Mouse (Mus musculus) large intestine, adult 2 months (tissue): Measurements from ENCODE around the gene Clcf1. TPM values are rescaled to one million over a fixed set of nuclear protein-coding genes. Genes with fewer than 3 reads are reported as not detected.

Experiments used
- DNase-seq: peaks from one replicate; pipeline ENCODE4 v3.0.0-alpha.2; 2012; ENCODE audit warnings: low read depth, low spot score
- WGBS: fragments of 180-500 bp; shearing (Covaris S2); methylation state at CpG from one replicate; pipeline ENCODE4 v1.1.7; 2018; 5-methylcytosine and 5-hydroxymethylcytosine counted together
- polyA plus RNA-seq: library from polyadenylated mRNA; depleted of rRNA; stranded (reverse); fragments of >200 nt; gene quantifications from 2 replicates; pipeline ENCODE4 v1.2.3, GENCODE M21; 2012

Gene Clcf1
- polyA plus RNA-seq, 1 experiment: 8.4 TPM

- no peak for DNase-seq
- WGBS: under 1% methylated on average over 48 of the region's 81 CpGs
These were observed 873 bp downstream of the Clcf1 start for GRCm38 (mm10) chr19:4214771-4215450.

GRCm38 (mm10) chr19:4215451-4215840 is 1.4 kb downstream of the Clcf1 start:
- 7% methylated on average over 14 of the region's 21 CpGs for WGBS

GRCm38 (mm10) chr19:4216041-4216685 is 2.1 kb downstream of the Clcf1 start:
- no peak for DNase-seq
- WGBS: 34% methylated on average over 14 of the region's 14 CpGs

More at GRCm38 (mm10) chr19:4215451-4215840, 1.4 kb downstream of the Clcf1 start:
- DNase-seq: no peak

GRCm38 (mm10) chr19:4217140-4217539 is 3.1 kb downstream of the Clcf1 start:
- WGBS: 53% methylated on average over 5 of the region's 5 CpGs
- no peak for DNase-seq

- no peak for DNase-seq
- 64% methylated on average over 3 of the region's 3 CpGs for WGBS
These were observed 3.8 kb downstream of the Clcf1 start for GRCm38 (mm10) chr19:4217855-4218254.

GRCm38 (mm10) chr19:4218293-4218692 is 4.3 kb downstream of the Clcf1 start:
- no peak for DNase-seq
- WGBS: 94% methylated on average over 11 of the region's 11 CpGs

- 76% methylated on average over 1 of the region's 1 CpGs for WGBS
- no peak for DNase-seq
These were observed 4.7 kb downstream of the Clcf1 start for GRCm38 (mm10) chr19:4218784-4219183.

GRCm38 (mm10) chr19:4219943-4220342 is 5.9 kb downstream of the Clcf1 start:
- no peak for DNase-seq
- 86% methylated on average over 6 of the region's 6 CpGs for WGBS

- WGBS: 34% methylated on average over 4 of the region's 4 CpGs
- no peak for DNase-seq
These were observed 6.4 kb downstream of the Clcf1 start for GRCm38 (mm10) chr19:4220416-4220815.

- WGBS: 29% methylated on average over 14 of the region's 14 CpGs
- no peak for DNase-seq
These were observed 7.1 kb downstream of the Clcf1 start for GRCm38 (mm10) chr19:4220957-4221743.

GRCm38 (mm10) chr19:4222165-4222564 is 8.1 kb downstream of the Clcf1 start:
- DNase-seq: no peak
- WGBS: 75% methylated on average over 11 of the region's 11 CpGs

- DNase-seq: no peak
- WGBS: 77% methylated on average over 7 of the region's 7 CpGs
These were observed 12.7 kb downstream of the Clcf1 start for GRCm38 (mm10) chr19:4226779-4227178.

GRCm38 (mm10) chr19:4227446-4227845 is 13.4 kb downstream of the Clcf1 start:
- 74% methylated on average over 5 of the region's 5 CpGs for WGBS

GRCm38 (mm10) chr19:4227894-4228678 is 14.0 kb downstream of the Clcf1 start:
- 26% methylated on average over 8 of the region's 8 CpGs for WGBS

More at GRCm38 (mm10) chr19:4227446-4227845, 13.4 kb downstream of the Clcf1 start:
- no peak for DNase-seq

GRCm38 (mm10) chr19:4228891-4229290 is 14.9 kb downstream of the Clcf1 start:
- no peak for DNase-seq
- WGBS: 61% methylated on average over 4 of the region's 4 CpGs

More at GRCm38 (mm10) chr19:4227894-4228678, 14.0 kb downstream of the Clcf1 start:
- DNase-seq: peak; percentile 58

- DNase-seq: no peak
- WGBS: 47% methylated on average over 9 of the region's 9 CpGs
These were observed 15.5 kb downstream of the Clcf1 start for GRCm38 (mm10) chr19:4229451-4230076.

- WGBS: 66% methylated on average over 8 of the region's 8 CpGs
- DNase-seq: no peak
These were observed 16.4 kb downstream of the Clcf1 start for GRCm38 (mm10) chr19:4230415-4230814.

- DNase-seq: peak; percentile 70
- 11% methylated on average over 26 of the region's 26 CpGs for WGBS
These were observed 17.5 kb downstream of the Clcf1 start, which contains the start of gene Pold4 for GRCm38 (mm10) chr19:4231253-4232185. Gene Pold4, plus strand, starts transcription at chr19:4231899.
